Mouse (Mus musculus): Measurements from ENCODE around the gene Mier1. TPM values are rescaled to one million over a fixed set of nuclear protein-coding genes. Genes with fewer than 3 reads are reported as not detected.

Gene Mier1
- total RNA-seq, 1 experiment = 37.9 TPM

GRCm38 (mm10) chr4:103192421-103192820 lies 78.2 kb downstream of the Mier1 start:
- in situ Hi-C loops (cut with MboI; ENCODE audit: low sequenced_read_pairs in 2 of 2, unreplicated experiment in 2 of 2) = no loop called here
- Histone ChIP-seq H3K36me3 (ENCODE audit: control insufficient read depth, insufficient read depth, low read length, poor library complexity, severe bottlenecking) (peaks cover 2% of the 10 kb centered on the region; the same call in 1 of the 2 replicates), H3K9me3 (ENCODE audit: control insufficient read depth, insufficient read depth, low read depth, low read length) (no peaks in the 10 kb centered on the region), H3K27ac (ENCODE audit: insufficient read depth, low read depth, low read length, poor library complexity, severe bottlenecking) (no peak overlapping the region), H3K4me3 (ENCODE audit: insufficient read depth in 1 of 2, low read depth in 1 of 2, low read length in 2 of 2, poor library complexity in 1 of 2, severe bottlenecking in 1 of 2) (no peak overlapping the region), H3K4me1 (ENCODE audit: control insufficient read depth in 2 of 2, insufficient read depth in 2 of 2, low read length in 2 of 2, poor library complexity in 1 of 2) (0 out of 4 replicates have a peak, but pooled peaks cover 0 to 2% of the 10 kb centered on the region in 2 experiments), H3K9ac (ENCODE audit: insufficient read depth, low read depth, low read length, poor library complexity, severe bottlenecking) (no peak overlapping the region)
- TF ChIP-seq HCFC1 (IDR thresholded peaks at IDR 0.05; ENCODE audit: borderline replicate concordance, insufficient read depth, low read length) (no peak), CHD2 (IDR thresholded peaks at IDR 0.05; ENCODE audit: low read depth, low read length) (no peak), ZC3H11A (IDR thresholded peaks at IDR 0.05; ENCODE audit: borderline replicate concordance, low read depth, low read length) (no peak), MAFK (IDR thresholded peaks at IDR 0.05; ENCODE audit: insufficient read depth, low read depth, low read length) (no peak), ZNF384 (IDR thresholded peaks at IDR 0.05; ENCODE audit: low read depth, low read length) (no peak)
- no peak for DNase-seq (ENCODE audit: low read depth, low spot score)

DNA sequence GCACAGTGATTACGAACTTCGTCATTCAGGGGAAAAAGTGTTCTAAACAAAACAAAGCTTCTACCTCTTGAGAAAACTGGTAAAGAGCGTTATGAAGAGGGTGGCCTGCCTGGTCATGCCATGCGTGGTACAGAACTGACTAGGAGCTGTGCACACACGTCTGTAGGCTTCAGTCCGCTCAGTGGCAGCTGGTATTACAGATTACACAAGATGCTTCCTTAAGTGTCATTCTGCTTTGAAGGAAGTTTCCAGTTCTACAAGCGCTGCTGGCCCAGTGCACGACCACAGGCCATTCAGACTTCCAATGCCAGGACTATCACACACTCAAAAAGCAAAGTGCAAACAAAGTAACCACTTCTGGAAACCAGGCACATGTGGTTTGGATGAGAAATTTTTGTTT lies 83.2 kb downstream of the Mier1 start:
- no peak overlapping the region for H3K4me3 ChIP-seq (ENCODE audit: insufficient read depth in 1 of 2, low read depth in 1 of 2, low read length in 2 of 2, poor library complexity in 1 of 2, severe bottlenecking in 1 of 2)
- peaks cover 9% of the 10 kb centered on the region; the same call in 1 of the 2 replicates for H3K36me3 ChIP-seq (ENCODE audit: control insufficient read depth, insufficient read depth, low read length, poor library complexity, severe bottlenecking)
- no peak for DNase-seq (ENCODE audit: low read depth, low spot score)
- no peak overlapping the region for H3K27ac ChIP-seq (ENCODE audit: insufficient read depth, low read depth, low read length, poor library complexity, severe bottlenecking)
- no peak overlapping the region for H3K9ac ChIP-seq (ENCODE audit: insufficient read depth, low read depth, low read length, poor library complexity, severe bottlenecking)
- no peaks in the 10 kb centered on the region for H3K9me3 ChIP-seq (ENCODE audit: control insufficient read depth, insufficient read depth, low read depth, low read length)
- TF ChIP-seq ZNF384 (IDR thresholded peaks at IDR 0.05; ENCODE audit: low read depth, low read length) = no peak
- no peak for TF ChIP-seq CHD2 (IDR thresholded peaks at IDR 0.05; ENCODE audit: low read depth, low read length)
- TF ChIP-seq HCFC1 (IDR thresholded peaks at IDR 0.05; ENCODE audit: borderline replicate concordance, insufficient read depth, low read length) = no peak
- no peak for TF ChIP-seq ZC3H11A (IDR thresholded peaks at IDR 0.05; ENCODE audit: borderline replicate concordance, low read depth, low read length)
- TF ChIP-seq MAFK (IDR thresholded peaks at IDR 0.05; ENCODE audit: insufficient read depth, low read depth, low read length) = no peak
- in situ Hi-C loops (cut with MboI; ENCODE audit: low sequenced_read_pairs in 2 of 2, unreplicated experiment in 2 of 2) = no loop called here
- H3K4me1 ChIP-seq (ENCODE audit: control insufficient read depth in 2 of 2, insufficient read depth in 2 of 2, low read length in 2 of 2, poor library complexity in 1 of 2) = peaks cover 0 to 3% of the 10 kb centered on the region in 2 experiments; a peak in 1 of 4 replicates

DNA sequence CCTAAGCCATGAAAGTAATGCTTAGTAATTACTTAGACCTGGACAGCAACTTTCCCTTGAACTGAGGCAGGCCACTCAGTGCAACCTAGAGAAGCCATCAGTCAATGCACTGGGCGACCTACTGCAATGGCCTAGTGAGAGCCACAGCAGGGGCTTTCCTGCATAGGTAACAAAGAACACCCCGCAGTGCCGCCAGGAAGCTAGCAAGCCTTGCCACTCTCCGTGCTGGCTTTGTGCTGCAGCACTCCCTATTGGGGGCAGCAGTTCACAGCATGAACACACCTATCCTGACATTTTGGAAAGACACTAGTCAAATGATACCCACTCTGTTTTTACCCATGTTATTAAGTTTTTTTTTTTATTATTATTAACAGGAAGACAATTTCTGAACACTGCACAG lies 84.9 kb downstream of the Mier1 start:
- in situ Hi-C loops (cut with MboI; ENCODE audit: low sequenced_read_pairs in 2 of 2, unreplicated experiment in 2 of 2) = no loop called here
- Histone ChIP-seq H3K9ac (ENCODE audit: insufficient read depth, low read depth, low read length, poor library complexity, severe bottlenecking) (no peak overlapping the region), H3K4me1 (ENCODE audit: control insufficient read depth in 2 of 2, insufficient read depth in 2 of 2, low read length in 2 of 2, poor library complexity in 1 of 2) (peaks cover 0 to 3% of the 10 kb centered on the region in 2 experiments; a peak in 1 of 4 replicates), H3K4me3 (ENCODE audit: insufficient read depth in 1 of 2, low read depth in 1 of 2, low read length in 2 of 2, poor library complexity in 1 of 2, severe bottlenecking in 1 of 2) (no peak overlapping the region), H3K27ac (ENCODE audit: insufficient read depth, low read depth, low read length, poor library complexity, severe bottlenecking) (no peak overlapping the region), H3K36me3 (ENCODE audit: control insufficient read depth, insufficient read depth, low read length, poor library complexity, severe bottlenecking) (peaks cover 7% of the 10 kb centered on the region; the same call in 1 of the 2 replicates), H3K9me3 (ENCODE audit: control insufficient read depth, insufficient read depth, low read depth, low read length) (no peaks in the 10 kb centered on the region)
- TF ChIP-seq MAFK (IDR thresholded peaks at IDR 0.05; ENCODE audit: insufficient read depth, low read depth, low read length) (no peak), CHD2 (IDR thresholded peaks at IDR 0.05; ENCODE audit: low read depth, low read length) (no peak), ZC3H11A (IDR thresholded peaks at IDR 0.05; ENCODE audit: borderline replicate concordance, low read depth, low read length) (no peak), HCFC1 (IDR thresholded peaks at IDR 0.05; ENCODE audit: borderline replicate concordance, insufficient read depth, low read length) (no peak), ZNF384 (IDR thresholded peaks at IDR 0.05; ENCODE audit: low read depth, low read length) (no peak)
- DNase-seq (ENCODE audit: low read depth, low spot score) = no peak

DNA sequence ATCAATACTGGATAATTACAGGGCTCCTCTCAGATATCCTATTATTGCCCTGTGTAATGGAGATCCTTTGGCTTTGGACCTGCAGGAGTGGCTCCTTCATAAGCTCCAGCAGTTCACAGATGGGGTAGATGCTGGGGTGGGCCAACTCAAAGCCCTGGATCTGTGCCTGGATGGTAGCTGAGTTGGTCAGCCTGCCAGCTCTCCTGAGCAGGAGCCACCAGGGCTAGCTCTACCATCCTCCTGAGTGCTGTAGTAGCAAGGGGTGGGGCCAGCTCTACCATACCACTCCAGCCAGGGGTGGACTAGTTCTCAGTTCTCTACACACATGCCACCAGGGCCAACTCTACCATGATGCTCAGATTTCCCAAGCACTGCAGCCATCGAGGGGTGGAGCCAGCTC lies 85.9 kb downstream of the Mier1 start:
- DNase-seq (ENCODE audit: low read depth, low spot score) = no peak
- H3K9me3 ChIP-seq (ENCODE audit: control insufficient read depth, insufficient read depth, low read depth, low read length) = no peaks in the 10 kb centered on the region
- no peak overlapping the region for H3K27ac ChIP-seq (ENCODE audit: insufficient read depth, low read depth, low read length, poor library complexity, severe bottlenecking)
- H3K36me3 ChIP-seq (ENCODE audit: control insufficient read depth, insufficient read depth, low read length, poor library complexity, severe bottlenecking) = peaks cover 7% of the 10 kb centered on the region; the same call in 1 of the 2 replicates
- TF ChIP-seq ZNF384 (IDR thresholded peaks at IDR 0.05; ENCODE audit: low read depth, low read length) = no peak
- no peak for TF ChIP-seq CHD2 (IDR thresholded peaks at IDR 0.05; ENCODE audit: low read depth, low read length)
- no peak for TF ChIP-seq ZC3H11A (IDR thresholded peaks at IDR 0.05; ENCODE audit: borderline replicate concordance, low read depth, low read length)
- TF ChIP-seq MAFK (IDR thresholded peaks at IDR 0.05; ENCODE audit: insufficient read depth, low read depth, low read length) = no peak
- TF ChIP-seq HCFC1 (IDR thresholded peaks at IDR 0.05; ENCODE audit: borderline replicate concordance, insufficient read depth, low read length) = no peak
- no peak overlapping the region for H3K9ac ChIP-seq (ENCODE audit: insufficient read depth, low read depth, low read length, poor library complexity, severe bottlenecking)
- in situ Hi-C loops (cut with MboI; ENCODE audit: low sequenced_read_pairs in 2 of 2, unreplicated experiment in 2 of 2) = no loop called here
- H3K4me1 ChIP-seq (ENCODE audit: control insufficient read depth in 2 of 2, insufficient read depth in 2 of 2, low read length in 2 of 2, poor library complexity in 1 of 2) = peaks cover 0 to 3% of the 10 kb centered on the region in 2 experiments; a peak in 1 of 4 replicates
- H3K4me3 ChIP-seq (ENCODE audit: insufficient read depth in 1 of 2, low read depth in 1 of 2, low read length in 2 of 2, poor library complexity in 1 of 2, severe bottlenecking in 1 of 2) = no peak overlapping the region
